Mouse (Mus musculus): ENCODE results near the gene Fgf12. TPM values are rescaled to one million over a fixed set of nuclear protein-coding genes. Genes with fewer than 3 reads are reported as not detected.

Gene Fgf12
- total RNA-seq, 2 experiments from 2014 or later: 12.2 to 13.2 TPM

DNA sequence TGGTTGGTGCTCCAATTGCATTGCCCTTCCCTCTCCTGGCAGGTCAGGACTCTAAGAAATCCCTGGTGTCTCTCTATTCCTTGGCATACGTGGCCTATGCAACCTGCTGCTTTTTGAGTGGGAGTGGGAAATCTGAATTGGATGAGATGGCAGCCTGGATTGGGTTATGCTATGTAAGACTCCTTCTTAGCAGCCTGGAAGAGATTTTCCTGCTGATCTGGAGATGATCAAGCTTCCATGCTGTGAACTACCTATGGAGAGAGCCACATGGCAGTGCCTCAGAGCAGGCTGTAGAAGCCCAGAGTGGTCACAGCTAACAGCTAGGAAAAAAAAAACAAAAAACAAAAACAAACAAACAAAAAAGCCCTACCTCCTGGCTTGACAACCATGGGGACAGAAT is 277.3 kb downstream of the Fgf12 start:
- DNase-seq: no peak

DNA sequence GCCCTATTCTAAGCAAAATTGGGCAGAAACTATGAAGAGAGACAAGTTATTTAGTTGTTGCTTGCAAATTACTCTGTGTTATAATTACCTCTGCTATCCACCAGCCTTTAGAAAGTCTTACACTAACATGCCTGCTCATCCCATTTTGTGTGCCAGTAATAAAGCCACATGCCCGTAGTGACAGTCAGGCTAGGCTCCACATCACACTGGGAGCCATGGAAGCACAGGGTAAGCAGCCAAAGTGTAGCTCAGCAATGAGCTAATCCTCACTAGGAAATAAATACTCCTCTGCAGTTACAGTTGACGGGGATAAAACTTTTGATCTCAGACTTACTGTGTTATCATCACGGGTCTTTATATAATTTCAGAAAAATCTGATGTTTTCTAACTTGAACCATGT is 298.0 kb downstream of the Fgf12 start:
- no peak for DNase-seq

DNA sequence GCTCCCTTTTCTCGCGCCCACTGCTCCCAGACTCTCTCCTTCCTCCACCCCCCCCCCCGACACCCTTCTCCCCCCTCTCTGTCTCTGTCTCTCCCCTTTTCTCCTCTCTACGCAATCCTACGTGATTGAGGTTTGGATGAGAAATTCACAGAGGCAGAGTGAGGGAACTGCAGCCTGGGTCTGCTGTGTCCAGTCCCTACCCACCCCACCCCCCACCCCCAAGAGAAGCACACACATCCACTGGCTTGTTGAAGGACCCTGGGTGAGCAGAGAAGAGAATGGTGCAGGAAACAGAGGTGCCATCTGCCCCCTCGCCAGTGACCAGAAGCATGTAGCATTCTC is 305.8 kb downstream of the Fgf12 start:
- DNase-seq: no peak

DNA sequence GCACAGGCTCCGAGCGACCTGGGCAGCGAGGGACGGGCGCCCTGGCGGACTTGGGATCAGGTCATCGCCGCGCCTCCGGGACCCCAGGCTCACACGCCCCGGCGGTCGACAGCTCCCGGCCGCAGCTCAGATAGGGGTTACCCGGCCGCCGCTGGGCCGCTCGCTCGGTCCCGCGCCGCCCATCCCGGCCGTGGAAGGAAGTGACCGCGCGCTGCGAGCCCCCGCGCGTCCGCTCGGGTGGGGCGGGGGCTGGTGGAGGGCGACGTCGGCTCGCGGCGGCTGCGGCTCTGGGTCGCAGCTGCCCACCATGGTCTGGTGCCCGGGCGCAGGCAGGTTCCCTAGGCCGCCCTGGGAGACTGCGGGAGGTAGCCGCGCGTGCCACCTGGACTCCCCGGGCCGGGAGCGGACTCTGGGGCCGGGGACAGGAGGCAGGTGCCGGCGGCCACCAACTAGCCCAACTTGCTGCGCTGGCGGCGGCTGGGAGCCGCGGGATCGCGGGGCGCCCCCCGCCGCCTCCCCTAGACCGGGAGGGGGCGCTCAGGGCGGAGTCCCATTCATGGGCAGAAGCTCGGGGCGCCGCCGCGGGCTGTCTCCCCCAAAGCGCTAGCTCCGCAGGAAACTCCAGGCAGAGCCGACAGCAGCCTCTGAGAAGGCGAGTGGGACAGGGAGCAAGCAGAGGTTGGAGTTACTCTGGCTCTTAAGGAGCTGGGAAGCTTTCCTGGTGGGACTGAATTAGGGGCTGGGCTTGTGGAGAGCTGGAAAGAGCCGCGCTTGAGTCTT is 306.3 kb downstream of the Fgf12 start:
- peak in 1 of 2 experiments; percentile 4 for DNase-seq

DNA sequence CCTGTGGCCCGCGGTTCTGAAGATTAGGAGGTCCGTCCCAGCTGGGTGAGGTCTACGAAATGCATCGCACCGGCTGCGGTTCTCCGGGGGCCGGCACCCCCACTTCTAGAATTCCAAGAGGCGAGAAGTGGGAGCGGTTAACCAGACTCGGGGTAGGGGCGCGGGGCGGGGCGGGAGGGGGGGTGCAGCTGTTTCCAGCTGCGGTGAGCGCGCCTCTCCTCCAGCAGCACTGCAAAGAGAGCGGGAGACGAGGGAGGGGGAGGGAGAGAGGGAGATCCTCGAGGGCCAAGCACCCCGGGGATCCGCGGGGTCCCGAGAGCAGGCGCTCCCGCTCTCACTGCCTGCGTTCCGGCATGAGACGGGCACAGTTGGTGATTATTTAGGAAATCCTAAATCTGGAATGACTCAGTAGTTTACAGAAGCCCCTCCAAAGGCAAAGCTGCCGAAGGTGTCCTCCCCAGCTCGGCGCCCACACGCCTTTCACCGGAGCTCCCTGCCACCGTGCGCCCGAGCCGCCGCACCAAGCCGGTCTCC is 307.0 kb downstream of the Fgf12 start:
- no peak for DNase-seq

DNA sequence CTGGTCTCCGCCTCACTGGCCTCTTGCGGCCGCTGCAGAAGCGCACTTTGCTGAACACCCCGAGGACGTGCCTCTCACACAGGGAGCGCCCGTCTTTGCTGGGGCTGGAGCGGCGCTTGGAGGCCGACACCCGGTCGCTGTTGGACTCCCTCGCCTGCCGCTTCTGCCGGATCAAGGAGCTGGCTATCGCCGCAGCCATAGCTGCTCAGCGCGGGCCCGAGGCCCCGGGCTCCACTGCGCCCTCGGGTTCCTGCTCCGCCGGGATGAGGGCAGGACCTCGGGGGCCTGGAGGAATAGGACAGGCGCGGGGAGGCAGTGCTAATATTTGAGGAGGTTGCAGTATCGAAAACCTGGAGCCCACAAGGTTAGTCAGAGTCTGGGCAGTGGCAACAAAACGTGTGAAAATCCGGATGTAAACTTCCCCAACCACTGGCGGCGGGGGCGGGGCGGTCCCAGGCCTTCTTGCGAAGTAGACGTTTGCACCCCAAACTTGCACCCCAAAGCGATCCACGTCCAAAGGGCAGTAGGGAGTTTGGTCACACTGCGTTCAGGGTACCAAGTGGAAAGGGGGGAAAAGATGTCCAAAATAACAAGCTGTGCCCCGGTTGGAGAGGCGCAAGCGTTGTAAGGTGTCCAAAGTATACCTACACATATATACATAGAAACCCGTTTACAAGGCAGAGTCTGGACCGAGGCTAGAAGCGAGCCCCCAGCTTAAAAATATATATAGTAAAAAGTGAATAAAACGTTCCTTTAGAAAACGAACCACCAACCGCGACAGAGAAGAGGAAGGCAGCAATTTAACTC is 307.7 kb downstream of the Fgf12 start:
- peak in 1 of 2 experiments; percentile 10 for DNase-seq

DNA sequence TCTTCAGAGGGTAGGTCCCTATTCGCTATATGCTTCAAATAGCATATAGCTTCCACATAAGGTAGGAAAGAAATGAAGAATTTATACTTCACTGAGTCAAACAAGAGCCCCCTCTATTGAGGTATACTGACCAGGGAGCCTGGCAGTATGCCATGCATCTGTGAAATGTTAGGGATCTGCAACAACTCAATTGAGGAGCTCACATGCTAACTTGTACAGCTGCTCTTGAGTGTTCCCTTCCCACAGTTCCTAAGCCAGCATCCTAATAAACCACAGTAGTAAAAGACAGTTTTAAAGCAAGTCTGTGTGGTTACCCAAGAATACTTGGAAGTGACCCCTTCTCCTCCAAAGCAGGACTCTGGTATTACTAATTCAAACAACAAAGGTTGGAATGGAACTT is 331.3 kb downstream of the Fgf12 start:
- no peak for DNase-seq

DNA sequence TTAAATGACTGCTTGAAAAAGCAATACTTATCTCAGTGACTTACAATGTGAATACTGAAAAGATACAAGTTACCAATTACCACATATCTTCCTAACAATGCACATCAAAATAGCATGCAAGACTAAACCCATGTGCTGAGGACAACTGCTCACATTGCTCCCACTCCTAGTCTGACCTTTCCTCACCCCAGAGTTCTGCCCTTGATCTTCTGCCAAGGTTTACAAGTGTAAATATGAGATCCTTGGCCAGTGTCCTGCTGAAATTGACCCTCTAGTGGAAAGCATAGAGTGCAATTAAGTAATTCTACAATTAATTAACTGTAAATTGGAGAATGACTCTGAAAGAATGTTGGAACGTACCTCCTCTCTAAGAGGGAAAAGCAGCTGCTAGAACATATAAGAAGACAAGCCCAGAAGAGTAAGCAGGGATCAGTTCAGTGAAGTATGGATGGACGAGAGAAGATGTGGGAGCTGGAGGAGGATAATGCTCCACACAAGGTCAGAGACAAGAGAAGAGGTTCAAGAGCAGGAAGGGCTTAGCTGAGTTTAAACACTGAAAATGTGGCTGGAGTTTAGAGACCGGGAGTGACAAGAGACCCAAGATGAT is 333.1 kb downstream of the Fgf12 start:
- no peak for DNase-seq

DNA sequence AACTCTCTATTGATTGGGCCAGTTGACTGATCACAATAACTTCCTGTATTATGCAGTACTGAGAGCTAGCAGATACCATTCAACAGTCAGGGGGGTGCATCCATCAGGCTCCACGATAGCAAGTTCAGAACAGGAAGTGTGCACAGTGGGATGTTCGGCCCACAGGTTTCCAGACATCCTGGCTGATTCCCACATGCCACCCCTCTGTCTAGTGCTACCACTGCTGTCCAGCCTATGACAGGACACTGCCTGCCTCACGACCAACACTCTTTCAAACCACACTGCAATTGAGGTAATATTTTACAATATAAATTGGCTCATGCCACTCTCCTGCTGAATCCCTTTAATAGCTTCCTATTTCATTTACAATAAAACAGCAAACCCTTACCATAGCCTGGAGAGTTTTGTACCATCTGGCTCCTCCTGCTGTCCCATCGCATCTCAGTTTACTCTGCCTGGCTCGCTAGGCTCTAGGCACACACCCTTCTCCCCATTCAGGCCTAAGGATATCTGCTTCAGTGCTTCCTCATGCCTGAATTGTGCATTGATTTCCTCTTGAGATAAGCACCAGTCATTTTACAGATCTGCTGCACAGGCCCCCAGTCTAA is 341.6 kb downstream of the Fgf12 start:
- no peak for DNase-seq

DNA sequence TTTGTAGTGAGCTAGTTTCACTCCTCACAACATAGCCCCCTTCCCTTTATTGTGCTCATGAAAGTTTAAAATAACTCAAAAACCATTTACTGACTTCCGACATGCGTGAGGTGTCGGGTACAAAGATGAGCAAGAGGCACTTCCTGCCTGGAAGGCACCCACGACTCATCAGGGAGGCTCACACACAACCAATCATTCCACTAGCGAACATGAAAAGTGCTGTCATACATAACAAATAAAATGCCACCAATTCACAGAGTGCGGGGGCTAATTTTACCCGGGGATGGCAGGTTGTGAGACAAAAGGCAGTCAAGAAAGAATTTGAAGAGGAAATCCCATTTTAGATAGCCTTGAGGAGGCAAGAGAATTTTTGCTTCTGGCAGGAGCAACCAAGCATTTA is 344.6 kb downstream of the Fgf12 start:
- no peak for DNase-seq

DNA sequence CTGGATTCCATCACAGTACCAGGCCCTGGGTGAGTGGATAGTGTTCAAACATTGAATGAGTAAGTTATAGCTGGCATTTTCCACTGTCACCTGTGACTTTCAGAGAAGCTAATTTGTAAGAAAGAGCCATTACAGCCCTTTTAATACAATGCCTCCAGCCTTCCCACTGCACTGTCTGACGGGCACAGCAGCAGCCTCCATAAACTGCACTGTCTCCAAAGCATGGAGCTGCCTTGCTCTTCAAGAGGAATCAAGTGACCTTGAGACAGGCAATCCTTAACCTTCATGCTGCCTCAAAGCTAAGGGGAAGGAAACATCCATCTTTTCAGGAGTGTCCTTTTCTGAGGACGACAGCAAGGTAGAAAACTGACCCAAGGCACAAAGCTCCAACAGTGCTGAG is 345.0 kb downstream of the Fgf12 start:
- DNase-seq: no peak

DNA sequence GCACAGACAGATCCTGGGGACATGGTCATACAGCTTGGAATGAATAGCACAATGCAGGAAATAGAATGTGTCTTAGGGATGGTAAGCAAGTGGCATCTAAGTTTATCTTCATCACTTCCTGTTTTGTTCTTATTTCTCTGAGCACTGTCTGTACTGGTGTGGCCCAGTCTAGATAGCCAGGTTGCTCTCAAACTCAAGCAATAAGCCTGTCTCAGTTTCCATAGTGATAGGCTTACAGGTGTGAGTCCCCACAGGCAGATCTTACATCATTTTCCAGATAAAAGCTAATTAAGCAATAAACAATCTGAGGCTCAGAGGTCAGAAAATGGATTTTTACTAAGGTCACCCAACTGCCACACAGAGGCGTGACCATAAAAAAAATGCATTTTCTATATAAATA is 348.7 kb downstream of the Fgf12 start:
- no peak for DNase-seq

DNA sequence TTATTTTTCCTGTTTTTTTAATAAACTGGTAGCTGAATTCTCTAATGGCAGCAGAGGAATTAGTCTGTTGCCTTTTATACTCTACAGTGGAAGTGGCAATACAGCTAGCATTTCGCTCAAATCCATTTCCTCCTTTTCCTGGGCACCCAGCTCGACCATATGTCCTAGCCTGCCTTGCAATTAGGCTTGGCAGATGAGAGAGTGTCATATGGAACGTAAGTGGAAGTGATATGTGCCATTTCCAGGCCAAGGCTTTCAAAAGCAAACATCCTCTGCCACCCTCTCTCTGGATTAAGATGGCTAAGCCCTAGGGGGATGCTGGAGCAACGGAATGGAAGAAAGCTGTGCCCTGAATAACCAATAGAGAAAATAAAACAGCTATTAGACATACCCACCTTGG is 350.2 kb downstream of the Fgf12 start:
- DNase-seq: no peak

DNA sequence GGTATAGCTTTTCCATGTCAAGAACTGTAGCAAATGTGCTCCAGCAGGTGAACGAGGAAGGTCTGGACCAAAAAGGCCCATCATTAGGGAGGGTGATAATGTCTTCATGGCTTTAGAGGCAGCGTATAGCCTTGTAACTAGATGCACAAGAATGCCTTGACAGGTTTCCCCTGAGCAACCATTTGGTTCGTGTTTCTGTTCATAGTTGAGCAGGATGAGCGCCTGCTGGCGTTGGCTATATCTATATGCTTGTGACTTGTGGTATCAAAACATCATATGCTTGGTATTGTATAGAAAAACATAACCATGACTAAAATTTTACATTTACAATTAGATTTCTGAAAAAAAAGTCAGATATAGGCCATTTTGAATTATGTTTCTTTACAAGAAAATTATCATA is 361.6 kb downstream of the Fgf12 start:
- no peak for DNase-seq

DNA sequence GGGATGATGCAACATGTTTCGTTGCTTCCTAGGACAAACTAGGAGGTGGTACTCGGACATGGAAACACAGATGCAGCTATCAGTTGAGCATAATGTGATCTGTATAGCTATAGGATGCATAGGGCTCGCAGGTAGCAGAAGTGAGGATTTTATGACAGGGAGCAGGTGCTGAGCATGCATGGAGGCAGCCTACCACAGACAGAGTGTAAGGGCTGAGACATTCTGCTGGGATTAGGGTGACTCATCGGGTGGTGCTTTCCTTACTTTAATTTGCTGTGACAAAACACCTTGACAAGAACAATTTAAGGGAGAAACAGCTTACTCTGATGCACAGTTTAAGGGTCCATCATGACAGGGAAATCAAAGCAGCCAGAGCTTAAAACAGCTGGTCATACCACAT is 363.8 kb downstream of the Fgf12 start:
- no peak for DNase-seq

DNA sequence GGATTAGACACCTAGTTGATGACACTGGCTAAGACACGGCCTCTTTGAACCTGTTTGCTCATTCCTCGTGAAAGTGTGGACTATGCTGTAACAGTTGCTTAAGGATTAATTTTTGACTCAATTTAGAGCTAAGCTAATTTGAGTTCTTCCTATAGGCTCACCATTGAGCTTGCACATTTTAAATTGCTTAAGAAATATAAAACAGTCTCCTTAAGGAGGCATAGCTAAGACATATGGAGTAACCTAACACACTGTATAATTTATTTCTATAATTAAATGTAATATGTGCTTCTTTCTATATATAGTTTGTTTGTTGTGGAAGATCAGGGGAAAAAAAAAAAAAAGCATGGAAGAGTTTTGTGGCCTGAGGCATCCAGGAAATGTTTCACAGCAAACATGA is 378.1 kb downstream of the Fgf12 start:
- no peak for DNase-seq

DNA sequence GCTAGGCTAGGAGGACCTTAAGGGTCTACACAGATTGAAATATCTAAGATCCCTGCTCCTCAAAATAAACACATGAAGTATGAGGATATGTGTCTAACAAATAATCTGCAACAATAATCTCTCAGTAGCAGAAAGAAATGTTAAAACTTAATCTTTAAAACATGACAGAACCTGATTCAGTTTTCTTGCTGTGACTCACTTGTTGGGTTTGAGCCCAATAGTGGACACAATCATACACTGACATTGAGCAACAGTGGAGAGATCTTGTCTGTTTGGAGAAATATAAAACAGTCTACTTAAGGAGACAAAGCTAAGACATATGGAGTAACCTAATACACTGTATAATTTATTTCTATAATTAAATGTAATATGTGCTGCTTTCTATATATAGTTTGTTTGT is 379.6 kb downstream of the Fgf12 start:
- DNase-seq: no peak

DNA sequence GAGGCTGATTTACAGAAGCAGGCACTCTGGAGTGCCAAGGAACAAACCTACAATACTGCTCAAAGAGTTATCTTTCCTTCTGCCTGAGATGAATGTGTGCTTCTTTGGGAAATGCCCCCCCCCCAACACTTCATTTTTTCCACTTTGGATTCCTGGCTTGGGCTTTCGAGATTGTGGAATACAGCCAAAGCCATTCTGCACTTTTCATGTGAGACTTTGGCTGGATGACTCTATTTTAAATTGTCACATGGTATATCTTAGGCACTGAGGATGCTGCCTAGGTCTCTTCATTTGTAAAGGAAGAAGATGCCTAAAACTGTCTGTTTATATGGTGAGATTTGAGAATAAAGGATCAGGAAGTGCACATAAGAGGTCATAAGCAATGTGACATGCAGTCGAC is 402.2 kb downstream of the Fgf12 start:
- DNase-seq: no peak

DNA sequence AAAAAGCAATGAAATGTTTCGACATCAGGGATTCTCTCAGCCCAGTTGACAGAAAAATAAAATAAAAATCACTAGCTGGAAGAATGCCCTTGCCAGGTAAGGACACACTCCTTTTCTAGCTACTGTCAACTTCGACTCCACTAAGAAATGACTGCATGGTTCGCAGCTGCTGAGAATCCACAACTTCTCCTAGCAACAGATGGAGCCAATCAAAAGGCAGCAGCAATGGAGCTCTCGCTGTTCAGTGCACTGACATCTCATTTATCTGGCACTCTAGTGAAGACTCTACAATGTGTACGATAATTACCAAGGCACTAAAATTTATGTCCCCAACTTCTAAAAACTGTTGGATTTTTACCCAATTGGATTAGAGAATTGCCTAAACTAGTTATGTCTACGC is 407.5 kb downstream of the Fgf12 start:
- DNase-seq: no peak

DNA sequence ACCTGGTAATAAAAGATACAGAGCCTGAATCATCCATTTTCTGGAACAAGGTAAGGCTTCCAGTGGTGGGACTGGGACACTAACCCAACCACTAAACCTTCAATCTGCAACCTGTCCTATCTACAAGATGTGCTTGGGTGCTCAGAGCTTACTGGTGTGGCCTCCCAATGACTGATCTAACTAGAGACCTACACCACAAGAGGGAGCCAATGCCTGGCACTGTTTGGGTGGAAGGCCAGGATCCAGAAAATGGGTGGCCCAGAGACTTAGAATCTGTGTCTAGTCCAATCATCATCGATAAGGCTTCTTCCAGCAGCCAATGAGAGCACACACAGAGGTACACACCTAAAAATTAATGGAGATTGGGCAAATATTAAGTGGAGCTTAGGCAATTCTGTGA is 414.9 kb downstream of the Fgf12 start:
- no peak for DNase-seq

DNA sequence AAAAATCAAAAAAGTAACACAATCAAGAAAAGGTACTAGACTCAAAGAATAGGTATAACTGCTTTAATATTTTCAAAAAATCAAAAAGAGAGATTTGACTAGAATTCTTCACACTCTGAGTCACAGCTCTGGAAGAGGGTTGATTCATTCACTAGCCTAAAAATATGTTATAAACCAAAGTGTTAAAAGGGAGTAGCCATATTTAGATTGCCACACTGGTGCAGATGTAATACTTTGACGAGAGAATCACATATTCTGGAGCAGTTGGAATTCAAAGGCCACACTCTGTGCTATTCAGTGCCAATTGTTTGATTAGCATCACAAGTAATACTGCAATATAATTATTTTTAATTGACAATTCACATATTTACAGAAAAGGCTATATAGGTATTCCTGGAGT is 416.2 kb downstream of the Fgf12 start:
- DNase-seq: no peak

DNA sequence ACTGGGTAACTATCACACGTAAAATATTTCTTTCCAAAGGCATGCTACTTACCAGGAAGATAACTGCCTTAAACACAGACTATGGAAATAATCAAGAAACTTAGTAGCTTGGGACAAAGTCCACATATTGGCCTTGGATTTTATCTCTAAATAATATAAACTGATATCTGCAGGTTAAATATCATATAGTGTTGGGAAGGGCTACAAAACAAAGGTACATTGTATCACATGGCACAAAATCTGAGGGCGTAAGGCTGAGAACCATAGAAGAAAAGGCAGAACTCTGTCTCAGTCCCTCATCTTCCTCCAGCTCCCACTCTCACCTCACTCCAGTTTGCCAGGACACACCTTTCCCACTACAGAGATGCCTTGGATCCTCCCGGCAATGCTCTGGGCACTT is 417.8 kb downstream of the Fgf12 start:
- no peak for DNase-seq

DNA sequence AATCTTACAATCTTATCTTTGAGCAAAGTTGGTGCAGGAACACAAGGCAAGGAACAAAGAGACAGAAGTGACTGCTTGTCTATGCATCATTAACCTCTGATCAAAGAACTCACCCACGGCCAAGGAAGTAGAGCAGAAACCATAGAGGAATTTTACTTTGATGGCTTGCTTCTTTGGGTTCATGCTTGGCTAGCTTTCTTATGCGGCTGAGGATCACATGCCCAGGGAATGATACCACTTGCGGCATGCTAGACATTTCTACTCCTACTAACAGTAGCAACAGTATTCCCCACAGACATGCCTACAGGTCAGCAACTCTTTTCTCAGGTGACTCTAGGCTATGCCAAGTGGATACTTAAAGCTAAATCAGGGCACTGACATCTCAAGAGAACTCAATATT is 429.3 kb downstream of the Fgf12 start:
- DNase-seq: no peak

Measured in heart, adult 18-20 months (tissue).